Mouse (Mus musculus): ENCODE measurements around the gene B430305J03Rik. TPM values are rescaled to one million over a fixed set of nuclear protein-coding genes. Genes with fewer than 3 reads are reported as not detected.

B430305J03Rik gene
- under 1 TPM; 0.10 TPM for total RNA-seq (2021)
- long read RNA-seq, experiment 1, result 0 reads
- long read RNA-seq, experiment 2, result 0 reads

DNA sequence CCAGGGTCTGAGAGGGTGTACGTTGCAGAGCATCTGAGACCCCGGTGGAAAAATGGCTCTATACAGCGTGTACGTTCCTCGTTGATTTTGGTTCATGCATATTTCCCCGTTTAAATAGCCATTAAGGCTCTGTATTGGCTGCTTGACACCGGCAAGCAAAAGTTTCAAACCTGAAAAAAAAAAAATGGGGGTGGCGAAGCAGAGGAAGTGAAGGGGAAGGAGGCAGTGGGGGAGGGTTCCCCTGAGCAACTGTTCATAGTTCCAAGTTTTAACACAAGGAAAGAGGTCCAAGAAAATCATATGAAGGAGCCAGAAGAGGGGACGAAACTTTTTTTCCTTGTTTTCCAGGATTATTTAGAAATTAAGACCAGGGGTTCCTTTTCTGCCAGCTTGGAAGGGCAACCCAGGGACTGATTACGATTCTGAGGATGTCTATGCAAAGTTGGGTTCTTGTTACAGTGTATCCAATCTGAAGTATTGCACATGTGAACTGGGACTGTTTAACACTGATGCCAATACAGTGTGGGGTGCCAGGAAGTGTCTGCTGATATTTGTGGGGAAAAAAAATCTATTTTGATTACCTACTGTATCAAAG lies at the start of gene B430305J03Rik:
Gene B430305J03Rik (minus strand): TSS at position 173 of the 595 bp plus-strand sequence.
- DNase-seq, result peak in 1 of 2 experiments; percentile 25

GRCm38 (mm10) chr3:61409683-61410082 lies 43.9 kb upstream of the B430305J03Rik start:
- peak in 1 of 2 experiments; percentile 6 for DNase-seq

DNA sequence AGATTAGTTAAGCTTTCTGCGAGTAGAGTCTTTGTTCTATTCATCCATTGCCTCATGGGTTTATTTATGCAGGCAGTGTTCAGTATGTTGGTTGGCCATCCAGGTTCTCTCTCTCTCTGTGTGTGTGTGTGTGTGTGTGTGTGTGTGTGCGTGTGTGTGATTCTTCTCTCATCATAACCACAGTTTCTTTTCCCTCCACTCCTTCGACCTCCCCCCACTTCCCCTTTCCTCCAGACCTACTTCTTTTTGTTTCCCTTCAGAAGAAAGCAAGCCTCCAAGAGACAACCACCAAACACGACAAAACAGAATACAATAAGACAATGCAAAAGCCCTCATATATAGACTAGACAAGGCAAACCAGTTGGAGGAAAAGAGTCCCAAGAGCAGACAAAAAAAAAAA lies 41.2 kb upstream of the B430305J03Rik start:
- DNase-seq, result no peak

GRCm38 (mm10) chr3:61400823-61401387 lies 35.2 kb upstream of the B430305J03Rik start:
- DNase-seq, result no peak

GRCm38 (mm10) chr3:61396728-61397127 lies 31.0 kb upstream of the B430305J03Rik start:
- DNase-seq, result no peak

DNA sequence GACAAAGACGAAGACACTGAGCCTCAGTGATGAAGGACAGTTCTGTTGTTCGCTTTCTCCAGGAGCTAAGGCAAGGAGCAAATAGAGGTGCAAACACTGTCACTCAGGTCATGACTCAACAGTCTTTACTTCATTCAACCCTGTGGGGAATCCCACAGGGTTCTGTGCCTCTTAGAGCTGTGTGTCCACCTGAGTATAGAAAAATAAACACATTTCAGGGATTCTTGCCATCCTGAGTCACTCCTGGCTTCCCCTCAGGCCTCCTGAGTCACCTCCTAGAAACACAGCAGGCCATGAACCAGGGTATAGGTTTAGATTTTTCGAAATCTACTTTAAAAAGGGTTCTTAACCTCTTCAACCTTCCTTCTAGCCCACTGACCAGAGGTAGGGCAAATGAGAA lies 29.6 kb upstream of the B430305J03Rik start:
- DNase-seq, result no peak

DNA sequence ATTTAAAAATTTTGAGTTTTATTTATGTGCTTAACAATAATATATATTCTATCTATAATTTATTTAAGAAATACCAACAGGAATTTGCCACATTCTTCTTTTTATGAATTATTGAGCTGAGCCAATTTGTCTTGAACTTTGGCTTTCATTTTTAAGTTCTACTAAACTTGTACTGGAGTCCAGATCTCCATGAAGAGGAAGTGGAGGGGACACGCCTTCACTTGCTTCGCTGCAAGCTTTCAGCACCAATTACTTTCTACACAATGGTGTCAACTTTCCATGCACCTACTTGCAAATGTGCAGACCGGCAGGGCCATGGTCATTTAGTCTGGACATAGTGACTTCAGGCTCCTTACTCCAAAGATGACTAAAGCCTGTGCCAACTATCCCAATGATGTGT lies 27.8 kb upstream of the B430305J03Rik start:
- DNase-seq, result no peak

- no peak for DNase-seq
These were observed 27.1 kb upstream of the B430305J03Rik start for GRCm38 (mm10) chr3:61392881-61393280.

- no peak for DNase-seq
These were observed 25.8 kb upstream of the B430305J03Rik start for GRCm38 (mm10) chr3:61391564-61391963.

GRCm38 (mm10) chr3:61386368-61386767 lies 20.6 kb upstream of the B430305J03Rik start:
- no peak for DNase-seq

GRCm38 (mm10) chr3:61376001-61376400 lies 10.2 kb upstream of the B430305J03Rik start:
- DNase-seq, result no peak

- DNase-seq, result no peak
These were observed 2.7 kb upstream of the B430305J03Rik start for GRCm38 (mm10) chr3:61368446-61368845.

GRCm38 (mm10) chr3:61364978-61365778 lies 573 bp downstream of the B430305J03Rik start:
- peak; percentile 63 for DNase-seq

GRCm38 (mm10) chr3:61364661-61364977 lies 1.1 kb downstream of the B430305J03Rik start:
- no peak for DNase-seq

DNA sequence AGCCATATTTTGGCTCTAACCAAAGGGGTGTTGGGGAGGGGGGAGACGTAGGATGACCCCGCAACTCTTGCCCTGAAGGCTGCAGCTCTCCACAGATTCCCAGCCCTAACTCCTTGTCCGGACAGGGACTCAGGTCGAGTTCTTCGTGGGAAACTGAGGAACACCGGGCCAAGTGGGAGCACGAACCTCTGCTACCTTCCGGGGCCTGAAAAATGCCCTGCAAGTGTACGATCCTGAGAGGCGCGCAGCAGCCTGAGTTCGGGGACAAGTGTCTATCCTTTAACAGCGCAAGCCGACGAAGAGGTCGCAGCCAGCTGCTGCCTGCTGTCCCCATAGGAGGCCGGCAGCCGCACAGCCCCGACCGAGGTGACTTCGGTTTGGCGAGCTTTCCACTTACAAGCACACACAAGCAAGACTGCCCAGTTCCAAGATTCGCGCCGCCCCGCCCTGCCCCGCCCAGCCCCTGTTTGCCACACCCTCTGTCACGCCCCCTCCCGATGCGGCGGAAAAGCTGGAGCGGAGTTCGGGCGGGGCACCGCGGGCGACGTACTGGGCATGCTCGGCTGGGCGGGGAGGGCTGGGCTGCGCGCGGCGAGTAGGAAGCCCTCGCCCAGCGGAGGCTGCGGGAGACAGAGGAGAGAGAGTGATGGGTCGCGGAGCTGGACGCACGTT lies 1.6 kb downstream of the B430305J03Rik start:
- DNase-seq, result peak; percentile 97

DNA sequence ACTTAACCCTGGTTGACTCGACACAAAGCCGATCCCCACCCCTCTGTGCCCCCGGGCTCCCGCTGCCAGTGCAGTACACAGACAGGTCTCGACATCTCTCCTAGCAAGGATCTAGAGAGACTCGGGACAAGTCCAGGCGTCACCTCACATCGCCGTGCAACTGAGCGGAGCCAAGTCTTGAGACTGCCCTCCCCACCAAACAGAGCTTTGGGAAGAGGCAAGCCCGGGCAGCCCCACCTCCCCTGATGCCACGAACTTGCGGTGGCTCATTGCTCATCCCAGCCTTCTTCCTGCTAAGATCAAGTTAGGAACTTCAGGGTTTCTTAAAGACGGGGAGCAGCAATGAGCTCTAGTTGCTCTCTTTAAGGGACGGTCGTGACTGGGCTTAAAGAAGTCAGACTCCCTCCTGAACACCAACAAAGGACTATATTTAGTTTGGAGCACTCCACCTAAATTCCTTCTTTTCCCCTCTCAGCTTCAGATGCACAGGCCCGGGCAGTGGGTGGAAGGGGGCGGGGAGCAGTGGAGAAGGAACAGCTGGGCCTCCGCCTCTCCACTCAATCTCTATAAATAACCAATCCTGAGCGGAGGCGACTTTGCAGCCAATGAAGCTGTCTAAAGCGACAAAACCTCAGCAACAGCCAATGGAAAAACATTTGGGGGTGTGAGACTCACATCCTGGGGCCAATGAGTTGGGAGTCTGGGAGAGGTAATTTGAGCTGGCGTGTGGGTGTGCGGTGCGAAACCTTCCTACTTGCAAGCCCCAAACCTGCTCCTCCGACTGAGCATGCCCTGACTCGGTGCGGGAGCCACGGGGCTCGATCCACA lies 2.4 kb downstream of the B430305J03Rik start:
- peak; percentile 90 to 94 for DNase-seq

- peak in 1 of 2 experiments; percentile 39 for DNase-seq
These were observed 3.0 kb downstream of the B430305J03Rik start for GRCm38 (mm10) chr3:61362821-61363160.

- no peak for DNase-seq
These were observed 4.4 kb downstream of the B430305J03Rik start, which contains the start of gene Rap2b for GRCm38 (mm10) chr3:61361338-61361737. Rap2b (plus strand) TSS chr3:61361638.

- DNase-seq, result no peak
These were observed 6.9 kb downstream of the B430305J03Rik start for GRCm38 (mm10) chr3:61358756-61359293.

GRCm38 (mm10) chr3:61358107-61358506 lies 7.6 kb downstream of the B430305J03Rik start:
- no peak for DNase-seq

- DNase-seq, result no peak
These were observed 10.3 kb downstream of the B430305J03Rik start for GRCm38 (mm10) chr3:61355464-61355863.

- DNase-seq, result no peak
These were observed 16.3 kb downstream of the B430305J03Rik start for GRCm38 (mm10) chr3:61349433-61349832.

Measured in adrenal gland, postnatal 36 days (tissue).